Mouse (Mus musculus): ENCODE results near the gene Mtus2.
A peak's percentile ranks its signal among the peaks of the same experiment; 100 is the strongest.

DNA sequence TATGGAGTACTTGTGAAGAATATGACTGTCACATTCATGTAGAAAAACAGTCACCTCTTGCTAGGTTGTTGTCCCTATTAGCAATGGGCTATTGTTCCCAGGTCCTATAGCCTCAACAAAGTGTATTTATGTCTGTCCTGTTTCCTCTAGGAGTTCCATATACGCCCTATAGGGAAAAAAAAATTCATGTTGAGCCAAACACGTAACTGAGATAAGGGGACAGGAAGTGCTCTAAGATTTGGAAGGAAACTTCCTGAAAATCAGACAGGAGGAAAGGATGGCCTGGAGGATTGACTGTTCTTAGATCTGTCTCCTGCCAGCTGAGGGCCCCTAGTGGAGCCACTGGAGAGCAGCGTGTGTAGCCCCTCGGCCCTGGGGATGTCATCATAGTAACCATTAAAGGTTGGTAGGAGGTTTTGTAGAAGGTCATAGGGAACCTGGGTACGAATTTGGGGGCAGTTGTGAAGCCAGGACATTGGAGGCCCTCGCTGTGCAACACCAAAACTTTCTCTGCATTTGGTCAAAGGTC lies 42.0 kb upstream of the Mtus2 start:
- no peak for TF ChIP-seq POLR2A (IDR thresholded peaks at IDR 0.05; ENCODE audit: low read depth, low read length)
- TF ChIP-seq CTCF (conservative IDR thresholded peaks at IDR 0.05; ENCODE audit: insufficient read depth, insufficient read length, low read depth, low read length): 0 out of 2 replicates have a peak, but pooled peaks have one; percentile 20
